Mouse (Mus musculus) testis, adult 2 months (tissue): ENCODE results near the gene Rcn1. TPM values are rescaled to one million over a fixed set of nuclear protein-coding genes. Genes with fewer than 3 reads are reported as not detected.

Source experiments
- H3K27ac ChIP-seq: fragments of 200-500 bp; 2 replicates; pipeline ENCODE4 v1.5.1; 2012; ENCODE audit warnings: low read depth, low read length; ENCODE audit not compliant: control insufficient read depth, insufficient read depth
- H3K27me3 ChIP-seq: fragments of 200-500 bp; 2 replicates; pipeline ENCODE4 v1.6.1; 2012; ENCODE audit warnings: mild to moderate bottlenecking, low read length, moderate library complexity; ENCODE audit not compliant: control insufficient read depth, insufficient read depth
- H3K36me3 ChIP-seq: fragments of 200-500 bp; 2 replicates; pipeline ENCODE4 v1.6.1; 2012; ENCODE audit warnings: mild to moderate bottlenecking, low read length; ENCODE audit not compliant: control insufficient read depth, insufficient read depth
- H3K4me1 ChIP-seq: fragments of 200-500 bp; 2 replicates; pipeline ENCODE4 v1.6.1; 2012; ENCODE audit warnings: low read length; ENCODE audit not compliant: control insufficient read depth, insufficient read depth
- H3K4me3 ChIP-seq: fragments of 200-500 bp; 2 replicates; pipeline ENCODE4 v1.5.1; 2012; ENCODE audit warnings: low read depth, mild to moderate bottlenecking, low read length, moderate library complexity, mixed read lengths; ENCODE audit not compliant: control insufficient read depth
- CTCF ChIP-seq: fragments of 200-500 bp; IDR thresholded peaks from 2 replicates; pipeline ENCODE4 v1.5.1; 2012; ENCODE audit warnings: low read depth, mild to moderate bottlenecking, inconsistent platforms, low read length, moderate library complexity; ENCODE audit not compliant: control insufficient read depth, insufficient read depth, insufficient replicate concordance
- POLR2A ChIP-seq: fragments of 200-500 bp; IDR thresholded peaks from 2 replicates; pipeline ENCODE4 v1.6.1; 2012; ENCODE audit warnings: low read depth, mild to moderate bottlenecking, inconsistent platforms, low read length, moderate library complexity; ENCODE audit not compliant: control insufficient read depth
- polyA plus RNA-seq: library from polyadenylated mRNA; depleted of rRNA; stranded (reverse); fragments of >200 nt; gene quantifications from 2 replicates; pipeline ENCODE4 v1.2.3, GENCODE M21; 2012

Rcn1 gene
- polyA plus RNA-seq, 1 experiment = 2.0 TPM

GRCm38 (mm10) chr2:105409253-105409652 lies 10.1 kb upstream of the Rcn1 start:
- no peaks in the 10 kb centered on the region for H3K4me1 ChIP-seq
- no peak for TF ChIP-seq CTCF
- no peak for TF ChIP-seq POLR2A
- no peaks in the 10 kb centered on the region for H3K27me3 ChIP-seq
- H3K36me3 ChIP-seq = no peaks in the 10 kb centered on the region
- H3K4me3 ChIP-seq = no peak overlapping the region
- H3K27ac ChIP-seq = no peak overlapping the region

- H3K36me3 ChIP-seq = no peaks in the 10 kb centered on the region
- no peaks in the 10 kb centered on the region for H3K27me3 ChIP-seq
- H3K4me1 ChIP-seq = no peaks in the 10 kb centered on the region
- no peak overlapping the region for H3K27ac ChIP-seq
- H3K4me3 ChIP-seq = no peak overlapping the region
- TF ChIP-seq CTCF (no peak), POLR2A (no peak)
These were observed 9.4 kb upstream of the Rcn1 start for GRCm38 (mm10) chr2:105408511-105408910.

GRCm38 (mm10) chr2:105402180-105402579 lies 3.1 kb upstream of the Rcn1 start:
- peaks cover 8% of the 10 kb centered on the region for H3K4me1 ChIP-seq
- no peak overlapping the region for H3K27ac ChIP-seq
- no peaks in the 10 kb centered on the region for H3K36me3 ChIP-seq
- no peak for TF ChIP-seq POLR2A
- no peak for TF ChIP-seq CTCF
- no peaks in the 10 kb centered on the region for H3K27me3 ChIP-seq
- no peak overlapping the region for H3K4me3 ChIP-seq

- Histone ChIP-seq H3K4me3 (no peak overlapping the region), H3K27me3 (no peaks in the 10 kb centered on the region), H3K36me3 (no peaks in the 10 kb centered on the region), H3K27ac (no peak overlapping the region), H3K4me1 (peaks cover 8% of the 10 kb centered on the region)
- no peak for TF ChIP-seq POLR2A
- TF ChIP-seq CTCF = no peak
These were observed 1.4 kb upstream of the Rcn1 start for GRCm38 (mm10) chr2:105400558-105400957.

- Histone ChIP-seq H3K36me3 (no peaks in the 10 kb centered on the region), H3K4me3 (peak overlapping the region; percentile 71), H3K27me3 (no peaks in the 10 kb centered on the region), H3K27ac (no peak overlapping the region), H3K4me1 (peaks cover 8% of the 10 kb centered on the region)
- TF ChIP-seq POLR2A (no peak), CTCF (no peak)
These were observed 459 bp downstream of the Rcn1 start for GRCm38 (mm10) chr2:105398636-105399084.

- no peak for TF ChIP-seq CTCF
- TF ChIP-seq POLR2A = no peak
- Histone ChIP-seq H3K4me1 (peaks cover 8% of the 10 kb centered on the region), H3K27me3 (no peaks in the 10 kb centered on the region), H3K4me3 (no peak overlapping the region), H3K27ac (no peak overlapping the region), H3K36me3 (no peaks in the 10 kb centered on the region)
These were observed 1.5 kb downstream of the Rcn1 start for GRCm38 (mm10) chr2:105397446-105398211.

- Histone ChIP-seq H3K4me3 (no peak overlapping the region), H3K36me3 (no peaks in the 10 kb centered on the region), H3K27me3 (no peaks in the 10 kb centered on the region), H3K4me1 (peaks cover 8% of the 10 kb centered on the region), H3K27ac (no peak overlapping the region)
- TF ChIP-seq POLR2A = no peak
- no peak for TF ChIP-seq CTCF
These were observed 3.1 kb downstream of the Rcn1 start for GRCm38 (mm10) chr2:105396066-105396465.

GRCm38 (mm10) chr2:105394375-105394774 lies 4.7 kb downstream of the Rcn1 start:
- TF ChIP-seq POLR2A (no peak), CTCF (no peak)
- no peak overlapping the region for H3K27ac ChIP-seq
- H3K4me1 ChIP-seq = peaks cover 8% of the 10 kb centered on the region
- H3K27me3 ChIP-seq = no peaks in the 10 kb centered on the region
- H3K36me3 ChIP-seq = no peaks in the 10 kb centered on the region
- H3K4me3 ChIP-seq = no peak overlapping the region
